Mouse (Mus musculus) MEL (cell line): ENCODE data around the gene Igfals.

Source experiments
- CHD1 ChIP-seq: IDR thresholded peaks from 2 replicates; pipeline ENCODE4 v1.6.1; 2012; ENCODE audit warnings: low read depth, mild to moderate bottlenecking, inconsistent platforms, low read length, improper control_type of control experiment
- CTCF ChIP-seq, 3 experiments: IDR thresholded peaks in 2 of 3; conservative IDR thresholded peaks in 1 of 3; 2 replicates each; pipeline ENCODE4 v1.5.1; 2011 to 2012; ENCODE audit warnings: low read length in 3 of 3, low read depth in 2 of 3, mild to moderate bottlenecking in 2 of 3, improper control_type of control experiment in 1 of 3, inconsistent platforms in 1 of 3, mixed read lengths in 1 of 3, moderate library complexity in 1 of 3; ENCODE audit not compliant: control insufficient read depth in 1 of 3, insufficient read depth in 1 of 3, poor library complexity in 1 of 3, severe bottlenecking in 1 of 3
- ETS1 ChIP-seq: IDR thresholded peaks from 2 replicates; pipeline ENCODE4 v1.6.1; 2012; ENCODE audit warnings: low read depth, mild to moderate bottlenecking, inconsistent platforms, low read length, improper control_type of control experiment, moderate library complexity
- MAX ChIP-seq: IDR thresholded peaks from 2 replicates; pipeline ENCODE4 v1.6.1; 2011; ENCODE audit warnings: low read length, improper control_type of control experiment
- POLR2A ChIP-seq, 2 experiments: IDR thresholded peaks; 2 replicates each; pipeline ENCODE4 v1.6.1; 2011 to 2012; ENCODE audit warnings: low read length in 2 of 2, mild to moderate bottlenecking in 2 of 2, control low read depth in 1 of 2, improper control_type of control experiment in 1 of 2, low read depth in 1 of 2, moderate library complexity in 1 of 2; ENCODE audit not compliant: control insufficient read depth in 1 of 2, insufficient read depth in 1 of 2, poor library complexity in 1 of 2
- TAL1 ChIP-seq: IDR thresholded peaks from 2 replicates; pipeline ENCODE4 v1.6.1; 2012; ENCODE audit warnings: mild to moderate bottlenecking, inconsistent platforms, low read length, moderate library complexity, mixed read lengths
- ZC3H11A ChIP-seq: IDR thresholded peaks from 2 replicates; pipeline ENCODE4 v1.6.1; 2012; ENCODE audit warnings: low read depth, mild to moderate bottlenecking, inconsistent platforms, low read length, improper control_type of control experiment

DNA sequence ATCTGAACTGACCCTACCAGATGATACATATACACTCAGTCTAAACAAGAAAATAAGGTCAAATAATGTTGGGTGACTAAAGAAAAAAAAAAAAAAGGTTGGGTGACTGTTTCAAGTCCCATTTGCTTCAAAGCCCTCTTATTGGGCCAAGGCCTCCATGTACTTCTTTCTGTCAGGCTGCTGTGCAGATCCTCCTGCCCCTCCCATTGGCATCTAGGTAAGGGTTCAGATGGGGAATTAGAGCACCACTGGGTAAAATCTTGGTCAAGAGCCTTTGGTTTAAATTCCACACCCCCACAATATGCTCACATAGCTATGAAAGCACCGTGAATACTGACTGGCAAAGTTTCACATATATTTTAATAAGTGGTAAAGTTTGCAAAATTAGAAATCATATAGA lies 57.4 kb downstream of the Igfals start:
- TF ChIP-seq CTCF (IDR thresholded peaks at IDR 0.05 in 2 of 3, conservative IDR thresholded peaks at IDR 0.05 in 1 of 3; ENCODE audit: control insufficient read depth in 1 of 3, insufficient read depth in 1 of 3, low read depth in 2 of 3, low read length in 3 of 3, poor library complexity in 1 of 3, severe bottlenecking in 1 of 3) (no peak), ETS1 (no peak), POLR2A (IDR thresholded peaks at IDR 0.05; ENCODE audit: control insufficient read depth in 1 of 2, insufficient read depth in 1 of 2, low read depth in 1 of 2, low read length in 2 of 2, poor library complexity in 1 of 2) (no peak), ZC3H11A (no peak), CHD1 (no peak), MAX (no peak), TAL1 (no peak)
